Mouse (Mus musculus) embryonic facial prominence, embryonic 11.5 days (tissue): ENCODE data around the gene Rab14. TPM values are rescaled to one million over a fixed set of nuclear protein-coding genes. Genes with fewer than 3 reads are reported as not detected.

Experiments used
- ATAC-seq: fragments of 200-750 bp; cut with Nextera tagmentation; replicated peaks from 2 replicates; pipeline ENCODE4 v1.8.0; 2017; ENCODE audit warnings: low read depth; ENCODE audit not compliant: insufficient number of reproducible peaks, low FRiP score, low TSS enrichment
- DNase-seq: peaks from one replicate; pipeline ENCODE4 v3.0.0-alpha.2; 2015; ENCODE audit warnings: low spot score
- H3K27ac ChIP-seq: fragments of 300-500 bp; sonication (generic); replicated peaks from 2 replicates; pipeline ENCODE4 v1.5.1; 2014; ENCODE audit warnings: mild to moderate bottlenecking, low read depth, low read length, control low read depth
- H3K27me3 ChIP-seq: fragments of 300-500 bp; sonication (generic); 2 replicates; pipeline ENCODE4 v1.6.1; 2014; ENCODE audit warnings: mild to moderate bottlenecking, low read length, moderate library complexity, mixed read lengths; ENCODE audit not compliant: control insufficient read depth, insufficient read depth
- H3K36me3 ChIP-seq: fragments of 300-500 bp; sonication (generic); replicated peaks from 2 replicates; pipeline ENCODE4 v1.6.1; 2014; ENCODE audit warnings: low read depth, mild to moderate bottlenecking, low read length, moderate library complexity, mixed read lengths; ENCODE audit not compliant: control insufficient read depth, insufficient read depth
- H3K4me1 ChIP-seq: fragments of 300-500 bp; sonication (generic); 2 replicates; pipeline ENCODE4 v1.6.1; 2014; ENCODE audit warnings: low read length, mixed read lengths; ENCODE audit not compliant: control insufficient read depth, insufficient read depth
- H3K4me2 ChIP-seq: fragments of 300-500 bp; sonication (generic); 2 replicates; pipeline ENCODE4 v1.6.1; 2014; ENCODE audit warnings: low read depth, mild to moderate bottlenecking, control low read depth, low read length, moderate library complexity
- H3K4me3 ChIP-seq: fragments of 300-500 bp; sonication (generic); 2 replicates; pipeline ENCODE4 v1.5.1; 2014; ENCODE audit warnings: low read depth, low read length, control low read depth
- H3K9ac ChIP-seq: fragments of 300-500 bp; sonication (generic); replicated peaks from 2 replicates; pipeline ENCODE4 v1.6.1; 2014; ENCODE audit warnings: mild to moderate bottlenecking, control low read depth, low read length
- H3K9me3 ChIP-seq: fragments of 300-500 bp; sonication (generic); replicated peaks from 2 replicates; pipeline ENCODE4 v1.6.1; 2016; ENCODE audit warnings: mild to moderate bottlenecking, low read length, inconsistent platforms, mixed read lengths; ENCODE audit not compliant: control insufficient read depth
- WGBS: fragments of 180-500 bp; shearing (Covaris S2); extraction: QIAGEN DNeasy Blood & Tissue Kit; methylation state at CpG from one replicate; pipeline ENCODE4 v1.1.7; 2014; 5-methylcytosine and 5-hydroxymethylcytosine counted together
- polyA plus RNA-seq: library from polyadenylated mRNA; unstranded; fragments of >200 nt; fragmentation: Nextera tagmentation; extraction: Ambion mirVana; gene quantifications from 2 replicates; pipeline ENCODE4 v1.2.1, GENCODE M21; 2014

Gene Rab14
- polyA plus RNA-seq, 1 experiment from 2014 or later: 246 TPM

DNA sequence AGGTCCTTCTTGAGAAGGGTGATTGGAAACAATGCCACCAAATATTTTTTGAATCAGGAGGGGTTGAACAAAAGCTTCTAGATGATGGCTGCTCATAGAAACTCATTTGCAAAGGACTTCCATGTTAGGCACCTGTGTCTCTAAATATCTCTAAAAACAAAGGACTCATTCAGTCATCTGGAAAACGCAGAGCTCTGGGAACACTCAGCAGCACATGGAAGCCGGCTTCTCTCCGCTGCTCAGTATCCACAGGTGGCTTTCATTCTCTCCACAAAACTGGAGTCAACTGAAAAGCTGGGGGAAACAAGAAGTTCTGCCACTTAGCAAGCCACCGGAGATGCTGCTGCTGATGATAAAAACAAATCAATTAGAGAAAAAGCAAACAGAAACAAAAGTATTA is 27.2 kb upstream of the Rab14 start:
- Histone ChIP-seq H3K9ac (no peak overlapping the region), H3K27ac (no peak overlapping the region), H3K4me3 (no peak overlapping the region), H3K4me2 (no peak overlapping the region), H3K36me3 (no peaks in the 10 kb centered on the region), H3K4me1 (peaks cover 2% of the 10 kb centered on the region), H3K27me3 (no peaks in the 10 kb centered on the region), H3K9me3 (no peaks in the 10 kb centered on the region)
- ATAC-seq (no peak), DNase-seq (peak; percentile 78)
- WGBS: 17% methylated on average over 4 of the region's 4 CpGs

DNA sequence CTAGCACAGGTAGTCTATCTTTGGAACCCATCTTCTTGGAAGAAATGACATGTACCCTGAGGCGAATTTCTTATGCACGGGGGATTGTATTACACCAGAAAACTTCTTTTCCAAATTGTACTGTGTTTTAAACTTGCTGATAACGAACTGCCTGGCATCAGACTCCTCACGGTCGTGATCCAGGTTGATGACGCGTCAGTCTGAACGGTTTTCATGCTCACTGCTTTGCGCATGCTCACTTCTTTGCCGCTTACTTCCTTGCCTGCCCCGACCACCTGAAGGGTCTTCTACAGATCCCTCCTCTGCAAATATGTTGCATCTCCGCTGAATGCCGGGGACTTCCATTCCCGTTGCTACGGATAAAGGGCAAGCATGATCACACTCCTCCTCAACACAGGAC is 23.4 kb upstream of the Rab14 start:
- ATAC-seq (no peak), DNase-seq (no peak)
- Histone ChIP-seq H3K9ac (no peak overlapping the region), H3K4me3 (no peak overlapping the region), H3K36me3 (no peaks in the 10 kb centered on the region), H3K9me3 (no peaks in the 10 kb centered on the region), H3K27ac (no peak overlapping the region), H3K4me2 (no peak overlapping the region), H3K4me1 (no peaks in the 10 kb centered on the region), H3K27me3 (no peaks in the 10 kb centered on the region)
- 92% methylated on average over 15 of the region's 15 CpGs for WGBS

DNA sequence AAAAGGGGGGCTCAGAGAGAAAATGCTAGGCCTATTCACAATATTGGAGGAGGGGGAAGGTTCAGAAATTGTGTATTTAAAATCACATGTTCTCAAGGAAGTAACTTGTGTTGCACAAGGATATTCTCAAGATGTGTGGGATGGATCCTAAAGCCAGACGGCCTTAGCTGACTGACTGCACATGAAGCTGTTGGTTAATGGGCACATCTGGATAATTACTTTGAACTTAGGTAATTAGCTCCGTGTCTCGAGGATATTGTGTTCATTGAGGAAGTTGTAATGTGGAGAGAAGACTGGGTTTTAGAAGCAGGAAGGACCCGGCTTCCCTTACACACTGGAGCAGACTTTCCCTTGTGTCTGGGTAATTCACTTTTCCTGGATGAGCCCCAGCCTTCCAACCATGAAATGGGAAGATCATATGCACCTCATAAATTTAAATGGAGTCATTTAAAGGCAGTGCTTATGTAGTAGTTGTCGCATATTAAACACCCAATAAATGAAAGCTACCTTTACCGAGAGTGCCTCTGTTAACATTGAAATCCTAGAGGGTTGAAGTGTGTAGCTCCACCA is 22.0 kb upstream of the Rab14 start:
- no peaks in the 10 kb centered on the region for H3K27me3 ChIP-seq
- H3K9ac ChIP-seq: no peak overlapping the region
- H3K4me3 ChIP-seq: no peak overlapping the region
- no peak for ATAC-seq
- H3K4me1 ChIP-seq: no peaks in the 10 kb centered on the region
- no peaks in the 10 kb centered on the region for H3K36me3 ChIP-seq
- no peak for DNase-seq
- H3K4me2 ChIP-seq: no peak overlapping the region
- no peak overlapping the region for H3K27ac ChIP-seq
- no peaks in the 10 kb centered on the region for H3K9me3 ChIP-seq
- 58% methylated on average over 6 of the region's 6 CpGs for WGBS

DNA sequence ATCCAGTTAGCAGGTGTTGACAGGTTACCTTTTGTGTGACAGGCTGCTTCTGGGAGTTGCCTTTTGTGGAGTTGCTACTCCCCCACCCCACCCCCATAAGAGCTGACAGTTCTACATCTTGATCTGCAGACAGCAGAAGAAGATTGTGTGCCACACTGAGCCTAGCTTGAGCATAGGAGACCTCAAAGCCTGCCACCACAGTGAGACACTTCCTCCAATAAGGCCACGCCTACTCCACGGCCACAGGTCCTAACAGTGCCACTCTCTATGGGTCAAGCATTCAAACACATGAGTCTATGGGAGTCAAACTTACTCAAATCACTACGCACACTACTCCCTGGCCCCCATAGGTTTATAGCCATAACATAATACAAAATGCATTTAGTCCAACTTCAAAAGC is 17.8 kb upstream of the Rab14 start:
- Histone ChIP-seq H3K36me3 (no peaks in the 10 kb centered on the region), H3K4me2 (no peak overlapping the region), H3K4me1 (no peaks in the 10 kb centered on the region; the same call in none of the 2 replicates), H3K9ac (no peak overlapping the region), H3K27ac (no peak overlapping the region), H3K27me3 (no peaks in the 10 kb centered on the region), H3K9me3 (no peaks in the 10 kb centered on the region), H3K4me3 (no peak overlapping the region)
- DNase-seq: no peak
- 89% methylated on average over 3 of the region's 3 CpGs for WGBS
- no peak for ATAC-seq

DNA sequence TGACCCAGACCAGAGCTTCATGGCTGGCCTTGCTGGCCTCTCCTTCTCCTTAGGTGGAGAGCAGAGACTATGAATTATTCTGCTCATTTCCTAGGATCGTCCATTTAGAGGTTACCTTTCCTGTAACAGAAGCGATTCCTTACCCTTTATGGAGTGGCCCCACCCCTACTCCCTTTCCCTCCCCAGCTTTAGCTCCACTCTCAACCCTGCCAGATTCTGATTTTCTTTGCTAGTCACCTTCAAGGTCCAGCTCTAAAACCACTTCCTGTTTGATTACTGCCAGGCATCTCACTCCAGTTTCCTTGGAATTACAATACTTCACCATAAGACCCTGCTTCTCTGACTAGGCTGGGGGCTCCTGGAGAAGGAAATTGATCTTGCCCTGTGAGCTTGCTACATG is 15.8 kb upstream of the Rab14 start:
- WGBS: 87% methylated on average over 2 of the region's 2 CpGs
- DNase-seq (no peak), ATAC-seq (no peak)
- no peak overlapping the region for H3K9ac ChIP-seq
- no peak overlapping the region for H3K27ac ChIP-seq
- H3K27me3 ChIP-seq: no peaks in the 10 kb centered on the region
- no peak overlapping the region for H3K4me2 ChIP-seq
- H3K9me3 ChIP-seq: no peaks in the 10 kb centered on the region
- H3K4me1 ChIP-seq: no peaks in the 10 kb centered on the region; the same call in none of the 2 replicates
- no peak overlapping the region for H3K4me3 ChIP-seq
- no peaks in the 10 kb centered on the region for H3K36me3 ChIP-seq

DNA sequence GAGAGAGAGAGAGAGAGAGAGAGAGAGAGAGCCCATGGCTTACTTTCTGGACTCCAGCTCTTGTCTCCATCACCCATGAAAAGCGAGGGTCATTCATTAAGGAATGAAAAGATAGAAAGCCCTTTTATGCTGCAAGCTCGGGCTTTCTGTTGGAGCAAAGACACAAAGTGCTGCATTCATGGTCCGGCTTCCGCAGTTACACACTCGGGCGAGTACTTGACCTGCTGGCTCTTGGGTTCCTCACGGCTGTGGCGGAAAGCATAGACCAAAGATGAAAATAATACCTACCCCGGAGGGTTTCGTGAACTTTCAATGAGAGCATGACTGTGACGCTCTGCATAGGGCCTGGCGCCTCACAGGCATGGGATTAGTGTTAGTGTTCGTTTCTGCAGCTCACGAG is 14.4 kb upstream of the Rab14 start:
- H3K9ac ChIP-seq: no peak overlapping the region
- no peaks in the 10 kb centered on the region for H3K9me3 ChIP-seq
- H3K27ac ChIP-seq: 0 out of 2 replicates have a peak overlapping the region, but pooled peaks have one; percentile 13
- 52% methylated on average over 14 of the region's 14 CpGs for WGBS
- H3K4me1 ChIP-seq: no peaks in the 10 kb centered on the region; the same call in none of the 2 replicates
- ATAC-seq (0 out of 2 replicates have a peak, but pooled peaks have one; percentile 63), DNase-seq (peak; percentile 46)
- H3K36me3 ChIP-seq: no peaks in the 10 kb centered on the region
- no peaks in the 10 kb centered on the region for H3K27me3 ChIP-seq
- H3K4me2 ChIP-seq: no peak overlapping the region
- H3K4me3 ChIP-seq: no peak overlapping the region

DNA sequence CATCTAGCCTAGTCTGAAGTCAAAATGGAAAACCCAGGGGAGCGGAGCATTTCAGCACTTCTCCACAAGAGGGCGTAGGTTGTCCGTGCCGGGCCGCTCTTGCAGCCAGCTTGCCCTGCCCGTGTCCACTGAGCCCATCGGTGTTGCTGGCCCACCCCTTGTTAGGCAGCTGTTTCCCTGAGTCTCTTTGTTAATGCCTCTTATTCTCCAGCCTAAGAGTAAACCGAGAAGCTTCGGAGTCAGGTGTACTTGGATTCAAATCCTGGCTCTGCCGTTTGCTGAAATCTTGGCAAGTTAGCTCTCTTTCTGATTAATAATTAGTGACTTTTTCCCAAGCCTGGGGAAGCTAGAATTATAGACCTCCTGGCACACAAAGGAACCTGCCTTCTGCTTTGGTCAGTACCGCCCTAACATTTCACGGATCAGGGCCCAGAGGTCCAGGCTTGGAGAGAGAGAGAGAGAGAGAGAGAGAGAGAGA is 14.0 kb upstream of the Rab14 start:
- ATAC-seq (peak; percentile 90; the same call in 1 of the 2 replicates), DNase-seq (peak; percentile 92)
- Histone ChIP-seq H3K4me1 (no peaks in the 10 kb centered on the region; the same call in none of the 2 replicates), H3K9me3 (no peaks in the 10 kb centered on the region), H3K4me2 (no peak overlapping the region), H3K4me3 (no peak overlapping the region), H3K27me3 (no peaks in the 10 kb centered on the region), H3K27ac (0 out of 2 replicates have a peak overlapping the region, but pooled peaks have one; percentile 13), H3K36me3 (no peaks in the 10 kb centered on the region), H3K9ac (no peak overlapping the region)
- WGBS: 5% methylated on average over 12 of the region's 12 CpGs

DNA sequence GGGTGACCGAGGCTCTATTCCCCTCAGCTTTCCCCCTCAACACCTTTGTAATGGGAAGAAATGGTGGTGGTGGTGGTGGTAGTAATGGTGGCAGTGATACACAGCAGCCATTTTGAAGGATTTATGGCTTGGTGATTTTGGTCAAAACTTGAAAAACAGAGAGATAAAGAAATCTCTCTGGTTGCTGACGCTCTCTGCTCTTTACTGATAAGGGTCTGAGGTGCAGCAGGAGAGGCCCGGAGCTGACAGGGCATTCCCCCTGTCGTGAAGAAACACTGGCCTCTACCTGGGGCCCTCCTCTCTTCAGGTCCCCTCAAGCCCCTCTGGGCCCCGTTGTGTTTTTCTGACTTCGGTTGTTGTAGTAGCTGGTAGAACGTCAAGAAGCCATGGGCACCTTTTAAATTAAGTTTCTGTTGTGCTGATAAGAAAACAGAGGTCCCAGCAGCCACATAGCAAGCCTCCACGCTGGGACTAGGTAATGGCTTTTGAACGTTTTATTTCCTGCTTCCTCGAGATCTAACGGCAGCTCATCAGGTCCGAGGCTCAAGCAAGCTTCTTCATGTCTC is 12.5 kb upstream of the Rab14 start:
- no peaks in the 10 kb centered on the region for H3K36me3 ChIP-seq
- 79% methylated on average over 12 of the region's 12 CpGs for WGBS
- H3K4me2 ChIP-seq: no peak overlapping the region
- no peaks in the 10 kb centered on the region; the same call in none of the 2 replicates for H3K4me1 ChIP-seq
- no peak for ATAC-seq
- no peak for DNase-seq
- no peak overlapping the region for H3K4me3 ChIP-seq
- no peaks in the 10 kb centered on the region for H3K9me3 ChIP-seq
- no peaks in the 10 kb centered on the region for H3K27me3 ChIP-seq
- no peak overlapping the region for H3K27ac ChIP-seq
- no peak overlapping the region for H3K9ac ChIP-seq
